Mouse (Mus musculus) small intestine, adult 2 months (tissue): Measurements from ENCODE around the gene Resf1.

ENCODE experiments used
- CTCF ChIP-seq: fragments of 200-500 bp; IDR thresholded peaks from 2 replicates; pipeline ENCODE4 v1.5.1; 2012; ENCODE audit warnings: low read depth, mild to moderate bottlenecking, control low read depth, inconsistent platforms, low read length, moderate library complexity, mixed read lengths; ENCODE audit not compliant: insufficient replicate concordance, insufficient read length; ENCODE audit errors: extremely low read depth
- POLR2A ChIP-seq: fragments of 200-500 bp; IDR thresholded peaks from 2 replicates; pipeline ENCODE4 v1.6.1; 2012; ENCODE audit warnings: low read depth, mild to moderate bottlenecking, control low read depth, inconsistent platforms, low read length, moderate library complexity

DNA sequence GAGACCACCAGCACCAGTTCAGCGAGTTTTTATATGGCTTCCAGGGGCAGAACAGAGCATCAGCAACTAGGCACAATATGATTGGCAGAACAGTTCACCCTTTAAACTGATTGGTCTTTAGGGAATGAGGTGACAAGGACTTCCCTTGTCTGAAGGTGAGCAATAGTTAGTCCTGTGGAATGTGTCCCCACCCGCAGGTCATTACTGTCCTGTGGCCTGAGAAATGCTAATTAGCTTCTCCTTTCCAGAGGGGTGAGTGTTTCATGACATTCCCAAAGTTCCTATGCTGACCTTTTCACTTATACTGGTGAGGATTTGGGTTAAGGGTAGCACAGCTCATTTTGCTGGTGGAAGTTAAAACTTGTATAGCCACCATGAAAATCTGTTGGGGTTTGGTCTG lies 74.3 kb downstream of the Resf1 start:
- no peak for TF ChIP-seq CTCF
- no peak for TF ChIP-seq POLR2A
